Mouse (Mus musculus) urinary bladder, postnatal 4 days (tissue): Measurements from ENCODE around the gene B3gat1.

ENCODE experiments used
- DNase-seq, 2 experiments: peaks; one replicate each; pipeline ENCODE4 v3.0.0; 2021 to 2022; ENCODE audit warnings: low spot score in 2 of 2

The B3gat1 gene

DNA sequence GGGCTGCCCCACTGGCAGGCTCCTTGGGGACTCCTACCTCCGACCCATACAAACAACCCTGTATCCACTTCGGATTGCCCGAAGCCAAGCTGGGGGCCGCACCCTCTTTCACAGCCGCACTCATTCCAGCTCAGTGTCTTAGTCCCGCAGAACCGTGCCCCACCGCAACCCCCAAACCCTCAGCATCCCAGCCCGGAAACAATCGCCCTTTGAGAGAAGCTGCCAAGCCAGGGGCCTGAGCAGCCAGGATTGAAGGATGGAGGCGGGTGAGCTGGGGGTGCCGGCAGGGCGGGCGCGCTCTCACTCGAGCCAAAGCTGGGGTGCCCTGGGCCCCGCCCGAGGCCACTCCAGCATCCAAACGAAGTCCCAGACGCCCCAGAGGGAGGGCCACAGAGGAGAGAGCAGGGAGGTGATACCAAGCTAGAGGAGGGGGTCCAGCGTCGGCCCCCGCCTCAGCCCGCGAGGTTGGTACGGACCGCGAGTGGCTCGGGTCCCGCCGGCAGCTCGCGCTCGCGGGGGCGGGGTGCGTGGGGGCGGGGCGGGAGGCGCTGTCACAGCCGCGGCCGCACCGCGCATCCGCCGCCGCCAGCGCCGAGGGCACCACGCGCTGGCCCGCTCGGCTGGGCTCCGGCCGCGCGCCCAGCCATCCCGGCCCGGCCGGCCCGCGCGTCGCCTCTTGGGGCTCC lies at the start of gene B3gat1:
B3gat1 (plus strand) TSS at position 523 of the 686 bp plus-strand sequence.
- DNase-seq, result no peak

- no peak for DNase-seq
Observed at GRCm38 (mm10) chr9:26689171-26689570, 44.4 kb upstream of the B3gat1 start.

DNA sequence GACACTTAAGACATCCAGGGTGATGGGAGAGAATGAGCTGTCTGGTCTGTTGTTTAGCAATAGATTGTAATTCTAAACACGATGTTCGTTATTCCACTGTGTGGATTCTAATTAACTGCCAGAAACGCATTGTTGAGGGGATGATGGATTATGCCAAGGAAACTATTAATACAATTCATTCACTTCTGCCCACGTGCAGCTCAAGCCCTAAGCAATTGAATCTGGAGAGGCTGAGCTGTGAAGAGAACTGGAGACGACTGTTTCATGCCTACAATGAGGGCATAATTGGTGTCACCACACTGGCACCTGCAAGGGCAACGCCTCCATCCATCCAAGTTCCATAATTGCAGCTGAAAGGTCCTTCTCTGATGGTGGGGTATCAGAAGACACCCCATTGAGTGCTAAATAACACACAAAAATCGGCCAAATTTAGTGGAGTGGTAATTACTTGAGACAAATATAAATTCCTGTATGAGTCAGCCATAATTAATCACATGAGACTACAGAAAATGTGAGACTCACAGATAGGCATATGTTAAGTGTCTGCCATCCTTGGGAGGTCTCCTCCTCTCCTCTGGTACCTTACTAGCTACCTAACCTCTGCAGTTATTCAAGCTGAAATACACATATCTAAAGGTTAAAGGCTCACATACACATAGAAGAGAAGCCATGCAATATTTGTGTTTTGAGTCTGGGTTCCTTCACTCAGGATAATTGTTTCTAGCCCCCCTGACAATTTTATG lies 43.4 kb upstream of the B3gat1 start:
- no peak for DNase-seq

- DNase-seq, result no peak
Observed at GRCm38 (mm10) chr9:26692641-26693040, 40.9 kb upstream of the B3gat1 start.

- DNase-seq, result no peak
Observed at GRCm38 (mm10) chr9:26694656-26695055, 38.9 kb upstream of the B3gat1 start.

GRCm38 (mm10) chr9:26695178-26695577 lies 38.4 kb upstream of the B3gat1 start:
- no peak for DNase-seq

DNA sequence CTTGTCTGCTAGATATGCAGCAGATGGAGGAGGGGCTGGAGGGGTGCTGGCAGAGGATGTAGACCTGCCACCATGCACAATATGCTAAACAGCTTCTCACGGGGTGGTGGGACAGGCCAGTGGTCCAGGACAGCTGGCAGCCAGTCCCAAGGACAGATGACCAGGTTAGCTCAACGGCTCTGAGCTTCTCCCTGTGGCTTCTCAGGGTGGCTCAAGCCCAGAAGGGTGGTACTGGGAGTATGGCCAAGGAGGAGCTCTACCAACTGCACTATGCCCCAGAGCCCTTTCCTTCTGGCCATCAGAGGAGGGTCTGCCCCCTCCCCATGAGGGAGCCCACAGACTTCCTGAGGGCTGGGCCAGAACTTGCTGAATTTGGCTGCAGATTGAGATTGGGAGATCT lies 35.2 kb upstream of the B3gat1 start:
- no peak for DNase-seq

DNA sequence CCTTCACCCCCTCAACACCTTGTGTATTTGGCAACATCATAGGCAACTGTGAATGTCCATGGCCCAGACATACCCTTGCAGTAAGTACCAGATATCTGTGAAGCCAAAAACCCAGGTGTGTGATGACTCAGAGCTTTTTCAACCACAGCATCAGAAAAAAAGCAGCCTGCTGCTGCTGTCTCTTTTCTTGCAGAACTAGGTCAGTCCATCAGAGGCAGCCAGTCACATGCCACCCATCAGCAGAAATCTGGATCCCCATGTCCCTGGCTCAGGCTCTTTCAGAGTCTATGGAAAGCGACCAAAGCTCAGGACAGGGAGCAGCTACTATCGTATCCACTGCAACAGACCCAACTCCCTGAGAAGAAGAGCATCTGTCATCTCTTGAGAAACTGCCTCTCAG lies 33.2 kb upstream of the B3gat1 start:
- DNase-seq, result no peak

DNA sequence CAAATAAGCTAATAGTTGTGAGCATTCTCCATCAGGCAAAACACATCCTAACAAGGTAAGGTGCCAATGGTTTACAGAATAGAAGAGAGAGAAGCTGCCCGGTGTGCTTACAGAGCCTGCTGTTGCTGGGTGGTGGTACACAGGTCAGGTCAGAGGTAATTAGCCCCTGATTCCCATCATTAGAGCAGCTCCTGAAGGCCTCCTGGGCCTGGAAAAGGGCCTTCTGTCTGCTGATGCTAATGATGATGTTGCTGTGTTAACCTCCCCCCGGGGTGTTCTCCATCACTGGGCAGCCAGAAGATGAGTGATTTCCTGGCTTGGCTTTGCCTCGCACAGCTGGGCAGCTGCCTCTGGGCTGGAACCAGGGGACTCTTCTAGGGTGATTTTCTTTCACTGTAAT lies 15.1 kb upstream of the B3gat1 start:
- peak in 1 of 2 experiments; percentile 16 for DNase-seq

GRCm38 (mm10) chr9:26721771-26722170 lies 11.8 kb upstream of the B3gat1 start:
- DNase-seq, result no peak

- DNase-seq, result no peak
Observed at GRCm38 (mm10) chr9:26725709-26726108, 7.8 kb upstream of the B3gat1 start.

DNA sequence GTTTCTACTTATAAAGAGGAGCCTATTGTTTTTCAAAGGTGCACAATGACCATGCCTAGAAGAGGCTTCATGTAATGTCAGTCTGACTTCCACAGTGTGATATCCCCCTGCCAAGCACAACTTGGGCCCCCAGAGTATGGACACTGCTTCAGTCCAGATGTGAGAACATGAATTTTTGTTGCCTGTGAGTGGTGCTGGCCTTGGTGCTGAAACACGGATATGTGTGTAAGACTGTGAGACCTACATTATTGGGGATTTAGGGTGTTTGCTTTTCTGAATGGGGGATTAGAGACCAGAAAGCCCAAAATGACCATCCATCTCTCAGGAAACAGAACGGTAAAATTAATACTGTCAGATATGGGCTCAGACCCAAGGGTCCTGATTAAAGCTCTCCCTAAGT lies 6.1 kb upstream of the B3gat1 start:
- DNase-seq, result no peak

DNA sequence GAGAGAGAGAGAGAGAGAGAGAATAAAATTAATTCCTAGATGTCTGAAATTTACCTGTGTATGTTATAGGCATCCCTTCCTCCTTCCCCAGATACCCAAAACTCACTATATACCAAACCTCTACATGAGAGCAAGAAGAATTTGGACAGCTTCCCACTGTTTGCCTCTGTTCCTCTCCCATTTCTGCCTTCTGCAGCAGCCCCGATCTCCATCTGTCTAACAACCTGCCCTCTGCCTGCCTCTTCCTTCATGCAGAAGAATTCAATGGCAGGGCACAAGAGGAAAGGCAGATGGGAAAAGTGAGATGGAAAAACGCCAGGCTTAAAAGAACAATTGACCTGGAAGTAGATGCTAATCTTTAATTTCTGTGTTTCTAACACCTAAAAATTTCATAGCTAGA lies 5.0 kb upstream of the B3gat1 start:
- DNase-seq, result no peak

DNA sequence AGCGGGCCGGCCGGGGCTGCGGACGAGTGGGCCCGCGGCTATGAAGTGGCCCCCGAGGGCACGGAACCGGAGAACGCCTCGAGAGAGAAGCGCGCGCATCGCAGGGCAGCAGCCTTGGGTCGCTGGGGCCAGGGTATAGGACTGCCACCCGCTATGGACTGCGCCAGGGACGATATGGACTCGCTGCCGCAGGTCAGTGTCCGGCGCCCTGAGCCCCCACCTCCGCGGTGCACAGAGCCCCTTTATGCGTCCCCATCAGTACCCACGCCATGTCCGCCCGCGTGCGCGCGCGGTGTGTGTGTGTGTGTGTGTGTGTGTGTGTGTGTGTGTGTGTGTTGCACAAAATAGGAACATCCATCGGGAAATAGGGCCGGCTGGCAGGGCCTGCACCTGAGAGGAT lies 458 bp downstream of the B3gat1 start:
- DNase-seq, result no peak

GRCm38 (mm10) chr9:26737116-26737515 lies 3.6 kb downstream of the B3gat1 start:
- no peak for DNase-seq

- no peak for DNase-seq
Observed at GRCm38 (mm10) chr9:26742817-26743216, 9.3 kb downstream of the B3gat1 start.

DNA sequence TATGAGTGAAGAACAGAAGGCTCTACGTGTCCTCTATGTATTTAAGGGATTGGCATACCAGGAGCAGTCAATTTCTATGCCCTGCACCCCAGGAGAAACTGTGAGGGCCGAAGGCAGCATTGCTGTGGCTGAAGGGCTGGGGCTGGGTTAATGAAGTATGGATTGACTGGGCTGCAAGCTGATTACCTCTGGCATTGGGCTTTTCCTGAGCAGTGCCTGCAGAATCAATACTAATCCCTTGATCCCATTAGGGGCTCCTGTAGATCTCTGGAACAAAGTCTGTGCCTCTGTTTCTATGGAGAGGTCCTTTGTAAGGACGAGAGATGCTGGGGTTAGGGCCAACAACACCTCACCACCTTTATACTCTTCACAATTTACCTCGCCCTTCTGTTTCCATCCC lies 13.6 kb downstream of the B3gat1 start:
- no peak for DNase-seq

GRCm38 (mm10) chr9:26748893-26749292 lies 15.4 kb downstream of the B3gat1 start:
- no peak for DNase-seq

GRCm38 (mm10) chr9:26760081-26760480 lies 26.6 kb downstream of the B3gat1 start:
- DNase-seq, result no peak

- no peak for DNase-seq
Observed at GRCm38 (mm10) chr9:26760576-26760975, 27.0 kb downstream of the B3gat1 start.

GRCm38 (mm10) chr9:26762477-26762876 lies 28.9 kb downstream of the B3gat1 start:
- DNase-seq, result no peak

GRCm38 (mm10) chr9:26768181-26768580 lies 34.7 kb downstream of the B3gat1 start:
- no peak for DNase-seq

- no peak for DNase-seq
Observed at GRCm38 (mm10) chr9:26775700-26776099, 42.2 kb downstream of the B3gat1 start.
